Mouse (Mus musculus): ENCODE results near the gene Mtap. TPM values are rescaled to one million over a fixed set of nuclear protein-coding genes. Genes with fewer than 3 reads are reported as not detected.

The Mtap gene
- 10 to 100 TPM; 10.4 to 11.9 (median 11.0) TPM for total RNA-seq (2022)

GRCm38 (mm10) chr4:89136906-89137541 is at the start of gene Mtap:
Gene Mtap (plus strand): TSS chr4:89137122.
- DNase-seq (ENCODE audit: low spot score in 2 of 2) = peak; percentile 60 to 67

DNA sequence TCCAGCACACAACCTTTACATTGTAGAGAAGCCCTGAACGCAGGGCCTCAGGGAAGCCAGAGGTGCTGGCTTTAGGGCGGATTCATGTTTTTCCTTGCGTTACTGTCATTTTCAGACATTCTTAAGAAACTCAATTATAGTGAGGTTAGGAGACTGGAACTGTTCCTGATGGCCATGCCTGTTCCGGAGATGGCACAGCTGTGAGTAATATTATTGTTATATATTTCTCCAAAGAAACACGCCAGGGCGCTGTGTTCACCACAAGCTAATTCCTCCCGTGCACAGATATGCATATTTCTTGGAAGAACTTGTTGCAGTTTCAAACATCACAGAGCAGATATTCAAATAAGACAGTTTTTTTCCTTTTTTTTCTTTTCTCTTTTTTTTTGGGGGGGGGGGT is 47.8 kb upstream of the Mtap start:
- DNase-seq (ENCODE audit: low spot score in 2 of 2) = no peak

DNA sequence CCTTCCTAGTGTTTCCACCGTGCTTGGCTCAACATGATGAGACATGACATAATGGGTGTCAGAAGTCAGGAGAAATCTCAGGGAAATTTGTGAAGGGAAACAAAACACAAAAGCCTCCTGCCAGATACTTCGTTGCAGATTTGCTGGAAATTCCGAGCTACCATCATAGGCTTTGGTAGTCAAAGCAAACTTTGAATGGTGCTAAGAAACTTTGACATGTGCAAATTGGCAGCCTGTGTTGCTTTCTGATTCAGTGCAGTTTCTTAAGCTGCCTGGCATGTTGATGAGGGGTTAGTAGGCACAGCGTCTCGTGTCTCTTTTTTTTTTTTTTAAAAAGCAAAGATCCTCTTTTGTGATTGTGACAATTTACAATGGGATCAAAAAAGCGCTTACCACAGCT is 46.7 kb upstream of the Mtap start:
- no peak for DNase-seq (ENCODE audit: low spot score in 2 of 2)

DNA sequence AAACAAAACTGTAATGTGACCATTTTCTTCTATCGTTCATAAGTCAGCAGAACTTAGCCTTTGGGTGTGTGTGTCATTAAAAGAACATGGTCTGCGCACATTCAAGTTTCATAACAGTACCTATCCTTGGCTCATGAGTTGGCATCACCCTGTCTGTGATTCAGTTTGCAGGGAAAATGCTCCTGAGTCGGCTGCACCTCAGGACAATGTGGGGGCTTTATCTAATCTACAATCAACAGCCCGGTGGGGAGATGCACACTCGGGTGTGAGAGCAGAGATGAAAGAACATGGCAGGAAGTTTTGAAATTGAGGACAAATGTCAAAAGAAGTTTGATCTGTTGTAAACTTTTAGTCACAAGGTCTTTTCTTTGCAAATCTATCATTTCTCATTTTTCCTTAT is 44.8 kb upstream of the Mtap start:
- DNase-seq (ENCODE audit: low spot score in 2 of 2) = no peak

DNA sequence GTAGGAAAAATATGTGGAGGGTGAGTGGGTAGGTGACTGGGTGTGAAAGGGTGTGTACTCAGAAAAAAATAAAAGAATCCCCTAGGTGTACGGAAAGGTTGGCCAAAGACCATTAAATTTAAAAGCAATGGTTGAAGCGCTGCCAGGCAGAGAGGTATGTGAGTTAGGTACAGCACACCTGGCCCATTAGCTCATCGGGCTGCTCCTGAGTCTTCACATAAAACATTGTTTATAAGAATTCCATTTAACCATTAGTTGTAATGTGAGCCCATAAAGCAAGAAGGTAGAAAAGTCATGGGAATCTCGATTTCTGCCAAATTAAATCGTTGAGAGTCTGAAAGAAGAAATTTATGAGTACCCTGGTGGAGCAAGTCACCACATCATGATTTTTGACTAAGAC is 42.1 kb upstream of the Mtap start:
- DNase-seq (ENCODE audit: low spot score in 2 of 2) = no peak

GRCm38 (mm10) chr4:89098261-89098660 is 38.7 kb upstream of the Mtap start:
- DNase-seq (ENCODE audit: low spot score in 2 of 2) = no peak

DNA sequence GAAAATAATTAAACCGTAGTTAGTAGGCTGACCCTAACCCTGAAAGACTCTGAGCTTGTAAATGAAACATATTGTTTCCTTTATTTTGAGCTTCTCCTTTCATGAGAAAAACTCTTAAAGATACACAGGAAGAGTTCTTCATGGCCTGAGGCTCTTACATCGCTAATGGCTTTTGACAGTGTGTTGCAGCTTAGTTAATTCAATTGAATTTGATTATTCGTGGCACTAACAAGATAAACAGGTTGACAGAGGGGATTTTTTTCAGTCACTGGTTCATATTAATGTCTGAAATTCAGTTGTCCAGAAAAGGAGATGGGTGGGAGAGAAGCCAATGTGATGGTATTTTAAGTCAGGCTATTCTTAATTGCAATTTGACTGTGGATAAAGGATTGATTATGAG is 35.6 kb upstream of the Mtap start:
- DNase-seq (ENCODE audit: low spot score in 2 of 2) = no peak

GRCm38 (mm10) chr4:89102283-89102682 is 34.6 kb upstream of the Mtap start:
- DNase-seq (ENCODE audit: low spot score in 2 of 2) = no peak

DNA sequence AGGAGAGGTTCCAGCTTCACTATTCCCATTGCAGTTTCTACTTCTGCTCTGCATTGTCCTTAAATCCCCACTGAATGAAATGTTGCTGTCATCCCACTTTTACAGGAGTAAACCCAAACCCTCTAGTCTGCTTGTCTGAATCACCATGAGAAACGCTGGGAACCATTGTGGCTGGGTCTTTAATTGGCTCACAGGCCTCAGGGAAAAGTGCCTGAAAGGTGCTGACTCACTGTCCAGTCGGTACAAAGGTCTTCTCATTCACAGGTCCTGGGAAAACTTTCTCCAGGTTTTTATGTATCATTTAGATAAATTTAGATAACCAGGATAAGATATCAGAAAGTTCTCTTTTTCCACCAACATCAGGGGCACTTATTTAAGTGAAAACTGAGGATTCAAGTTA is 31.4 kb upstream of the Mtap start:
- DNase-seq (ENCODE audit: low spot score in 2 of 2) = no peak

GRCm38 (mm10) chr4:89106505-89106904 is 30.4 kb upstream of the Mtap start:
- no peak for DNase-seq (ENCODE audit: low spot score in 2 of 2)

- no peak for DNase-seq (ENCODE audit: low spot score in 2 of 2)
Observed at GRCm38 (mm10) chr4:89112168-89112710, 24.7 kb upstream of the Mtap start.

- DNase-seq (ENCODE audit: low spot score in 2 of 2) = no peak
Observed at GRCm38 (mm10) chr4:89112782-89113181, 24.1 kb upstream of the Mtap start.

DNA sequence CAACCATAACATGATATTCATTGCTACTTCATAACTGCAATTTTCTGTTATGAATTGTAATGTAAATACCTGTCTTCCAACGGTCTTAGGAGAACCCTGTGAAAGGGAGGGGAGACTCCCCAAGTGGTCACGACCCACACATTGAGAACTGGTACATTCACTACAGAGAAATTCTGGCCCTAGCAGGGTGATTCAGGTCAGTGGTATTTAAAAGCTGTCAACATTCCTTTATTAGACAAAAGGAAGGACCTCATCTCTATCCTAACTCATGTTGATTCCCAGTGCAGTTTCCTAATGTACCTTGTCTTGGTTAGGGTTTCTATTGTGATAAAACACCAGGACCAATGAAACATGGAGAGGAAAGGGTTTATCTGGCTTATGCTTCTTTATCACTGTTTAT is 20.9 kb upstream of the Mtap start:
- DNase-seq (ENCODE audit: low spot score in 2 of 2) = no peak

GRCm38 (mm10) chr4:89119900-89120299 is 17.0 kb upstream of the Mtap start:
- DNase-seq (ENCODE audit: low spot score in 2 of 2) = no peak

- DNase-seq (ENCODE audit: low spot score in 2 of 2) = no peak
Observed at GRCm38 (mm10) chr4:89120353-89120752, 16.6 kb upstream of the Mtap start.

GRCm38 (mm10) chr4:89123446-89124243 is 13.3 kb upstream of the Mtap start:
- no peak for DNase-seq (ENCODE audit: low spot score in 2 of 2)

- DNase-seq (ENCODE audit: low spot score in 2 of 2) = no peak
Observed at GRCm38 (mm10) chr4:89127674-89128073, 9.2 kb upstream of the Mtap start.

- DNase-seq (ENCODE audit: low spot score in 2 of 2) = no peak
Observed at GRCm38 (mm10) chr4:89128080-89128936, 8.6 kb upstream of the Mtap start.

- no peak for DNase-seq (ENCODE audit: low spot score in 2 of 2)
Observed at GRCm38 (mm10) chr4:89128937-89129277, 8.0 kb upstream of the Mtap start.

DNA sequence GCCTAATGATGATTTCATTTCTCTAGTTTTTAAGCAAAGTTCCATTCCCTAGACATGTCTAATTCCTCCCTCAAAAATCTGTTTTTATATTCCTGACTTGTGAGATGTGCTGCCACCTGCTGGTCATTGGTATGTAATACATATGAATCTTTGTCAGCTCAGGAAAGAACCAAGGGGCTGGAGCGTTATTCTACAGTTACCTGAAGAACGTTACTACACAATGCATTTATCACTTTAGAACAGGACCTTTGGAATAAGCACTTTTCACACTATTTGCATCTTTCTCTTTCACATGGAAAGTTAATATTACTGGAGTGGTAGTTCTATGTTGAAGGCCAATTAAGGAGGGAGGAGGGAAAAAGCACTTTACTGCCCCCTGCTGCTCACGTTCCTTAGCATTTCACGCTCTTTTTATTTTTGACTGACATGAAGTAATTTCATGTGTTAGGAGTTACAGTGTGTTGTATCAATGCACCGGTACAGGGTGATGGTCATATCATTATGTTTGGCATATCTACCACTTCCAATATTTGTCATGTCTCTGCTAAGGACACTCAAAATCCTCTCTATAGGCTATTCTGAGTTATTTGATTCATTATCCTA is 7.5 kb upstream of the Mtap start:
- peak in 1 of 2 experiments; percentile 59 for DNase-seq (ENCODE audit: low spot score in 2 of 2)

GRCm38 (mm10) chr4:89131795-89132194 is 5.1 kb upstream of the Mtap start:
- no peak for DNase-seq (ENCODE audit: low spot score in 2 of 2)

- DNase-seq (ENCODE audit: low spot score in 2 of 2) = no peak
Observed at GRCm38 (mm10) chr4:89136356-89136755, 566 bp upstream of the Mtap start.

Measured in layer of hippocampus, adult 8-10 months (tissue).